Mouse (Mus musculus): ENCODE data around the gene Klhdc3.

DNA sequence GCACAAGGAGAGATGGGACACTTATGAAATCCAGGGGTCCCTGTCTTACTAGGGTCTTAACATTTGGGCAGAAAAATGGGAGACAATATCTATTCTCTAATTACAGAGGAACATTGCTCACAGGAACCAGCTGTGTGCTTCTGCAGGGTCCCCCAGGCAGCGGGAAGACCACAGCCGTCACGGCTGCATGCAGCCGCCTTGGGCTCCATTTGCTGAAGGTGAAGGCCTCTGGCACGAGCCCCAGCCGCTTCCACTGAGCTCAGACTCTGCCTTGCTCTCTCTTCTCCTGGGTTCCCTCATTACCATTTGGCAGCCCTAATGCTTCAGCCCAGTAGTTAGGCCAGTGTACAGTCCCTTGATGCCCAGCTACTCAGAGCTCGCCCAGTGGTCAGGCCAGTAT is 40.4 kb upstream of the Klhdc3 start:
- no peak for TF ChIP-seq POLR2A (IDR thresholded peaks at IDR 0.05; ENCODE audit: borderline replicate concordance, extremely low read depth, insufficient read depth, insufficient read length, poor library complexity, severe bottlenecking)
- no peak for TF ChIP-seq CTCF (IDR thresholded peaks at IDR 0.05; ENCODE audit: borderline replicate concordance, extremely low read depth, insufficient read depth, insufficient read length)
